Mouse (Mus musculus): ENCODE results near the gene Gm11213. TPM values are rescaled to one million over a fixed set of nuclear protein-coding genes. Genes with fewer than 3 reads are reported as not detected.
A peak's percentile ranks its signal among the peaks of the same experiment; 100 is the strongest.

Gm11213 gene
- polyA plus RNA-seq, 1 experiment from 2014 or later: not detected

DNA sequence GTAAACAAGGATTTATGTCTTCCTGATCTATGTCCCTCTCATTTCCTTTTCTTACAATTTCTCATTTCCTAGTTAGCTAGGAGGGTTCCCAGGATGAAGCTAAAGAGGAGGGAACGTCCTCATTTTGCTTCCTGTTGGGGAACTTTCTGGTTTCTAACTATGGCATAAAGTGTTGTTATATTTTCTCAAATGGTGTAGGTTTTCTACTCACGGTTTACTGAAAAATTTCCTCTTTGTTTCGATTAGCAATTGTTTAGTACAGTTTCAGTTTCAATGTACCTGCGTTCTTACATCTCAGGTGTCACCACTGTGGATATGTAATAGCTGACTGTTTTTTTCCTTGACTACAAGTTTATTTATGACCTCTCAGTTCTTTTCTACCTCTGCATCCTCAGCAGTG lies 14.5 kb downstream of the Gm11213 start:
- H3K27ac ChIP-seq (ENCODE audit: low read depth, low read length): no peak overlapping the region
- H3K4me3 ChIP-seq (ENCODE audit: low read depth, low read length): no peak overlapping the region
- 93% methylated on average over 4 of the region's 4 CpGs for WGBS
- ATAC-seq (ENCODE audit: low FRiP score) (no peak), DNase-seq (ENCODE audit: low spot score, missing footprints) (no peak)
- H3K4me1 ChIP-seq (ENCODE audit: control insufficient read depth, insufficient read depth, low read length): no peaks in the 10 kb centered on the region
- H3K9me3 ChIP-seq (ENCODE audit: control insufficient read depth, low read length): no peaks in the 10 kb centered on the region
- H3K4me2 ChIP-seq: no peak overlapping the region
- no peaks in the 10 kb centered on the region for H3K27me3 ChIP-seq (ENCODE audit: control insufficient read depth, insufficient read depth, low read length)
- H3K9ac ChIP-seq (ENCODE audit: low read length): no peak overlapping the region
- no peaks in the 10 kb centered on the region for H3K36me3 ChIP-seq (ENCODE audit: control insufficient read depth, insufficient read depth, low read length)

- WGBS: 86% methylated on average over 7 of the region's 7 CpGs
- Histone ChIP-seq H3K27me3 (ENCODE audit: control insufficient read depth, insufficient read depth, low read length) (no peaks in the 10 kb centered on the region), H3K9me3 (ENCODE audit: control insufficient read depth, low read length) (no peaks in the 10 kb centered on the region), H3K4me3 (ENCODE audit: low read depth, low read length) (no peak overlapping the region), H3K4me1 (ENCODE audit: control insufficient read depth, insufficient read depth, low read length) (no peaks in the 10 kb centered on the region), H3K4me2 (no peak overlapping the region), H3K9ac (ENCODE audit: low read length) (no peak overlapping the region), H3K36me3 (ENCODE audit: control insufficient read depth, insufficient read depth, low read length) (no peaks in the 10 kb centered on the region), H3K27ac (ENCODE audit: low read depth, low read length) (no peak overlapping the region)
- DNase-seq (ENCODE audit: low spot score, missing footprints): no peak
- ATAC-seq (ENCODE audit: low FRiP score): no peak
Measured at GRCm38 (mm10) chr4:63589987-63590386, 15.1 kb downstream of the Gm11213 start.

- no peak overlapping the region for H3K9ac ChIP-seq (ENCODE audit: low read length)
- H3K27ac ChIP-seq (ENCODE audit: low read depth, low read length): no peak overlapping the region
- H3K9me3 ChIP-seq (ENCODE audit: control insufficient read depth, low read length): no peaks in the 10 kb centered on the region
- H3K27me3 ChIP-seq (ENCODE audit: control insufficient read depth, insufficient read depth, low read length): no peaks in the 10 kb centered on the region
- H3K36me3 ChIP-seq (ENCODE audit: control insufficient read depth, insufficient read depth, low read length): no peaks in the 10 kb centered on the region
- ATAC-seq (ENCODE audit: low FRiP score) (no peak), DNase-seq (ENCODE audit: low spot score, missing footprints) (no peak)
- H3K4me2 ChIP-seq: no peak overlapping the region
- H3K4me3 ChIP-seq (ENCODE audit: low read depth, low read length): no peak overlapping the region
- WGBS: 75% methylated on average over 2 of the region's 2 CpGs
- H3K4me1 ChIP-seq (ENCODE audit: control insufficient read depth, insufficient read depth, low read length): no peaks in the 10 kb centered on the region
Measured at GRCm38 (mm10) chr4:63586240-63586639, 18.8 kb downstream of the Gm11213 start.

- Histone ChIP-seq H3K9ac (ENCODE audit: low read length) (no peak overlapping the region), H3K27me3 (ENCODE audit: control insufficient read depth, insufficient read depth, low read length) (no peaks in the 10 kb centered on the region), H3K36me3 (ENCODE audit: control insufficient read depth, insufficient read depth, low read length) (no peaks in the 10 kb centered on the region), H3K4me2 (no peak overlapping the region), H3K27ac (ENCODE audit: low read depth, low read length) (no peak overlapping the region), H3K9me3 (ENCODE audit: control insufficient read depth, low read length) (no peaks in the 10 kb centered on the region), H3K4me1 (ENCODE audit: control insufficient read depth, insufficient read depth, low read length) (peaks cover 3% of the 10 kb centered on the region), H3K4me3 (ENCODE audit: low read depth, low read length) (no peak overlapping the region)
- ATAC-seq (ENCODE audit: low FRiP score) (no peak), DNase-seq (ENCODE audit: low spot score, missing footprints) (no peak)
- WGBS: 80% methylated on average over 10 of the region's 10 CpGs
Measured at GRCm38 (mm10) chr4:63585216-63585615, 19.8 kb downstream of the Gm11213 start.

DNA sequence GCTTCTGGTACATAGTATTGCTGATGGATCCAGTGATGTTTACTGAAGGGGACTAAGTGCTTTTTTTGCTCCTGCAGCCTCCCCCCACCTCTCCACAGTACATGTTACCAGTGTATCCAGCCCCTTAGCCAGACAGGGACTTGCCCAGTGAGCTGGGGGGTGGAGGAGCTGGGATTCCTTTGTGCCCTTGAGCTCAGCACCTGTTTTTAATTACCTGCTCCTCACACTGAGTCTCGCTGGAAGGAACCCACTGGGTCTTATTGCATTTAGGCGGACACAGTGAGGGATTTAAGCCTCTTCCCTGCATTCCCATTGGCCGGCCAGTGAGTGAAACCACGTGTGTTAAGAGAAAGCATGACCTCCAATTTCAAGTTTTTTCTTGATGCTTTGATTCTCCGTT lies 22.5 kb downstream of the Gm11213 start:
- Histone ChIP-seq H3K4me1 (ENCODE audit: control insufficient read depth, insufficient read depth, low read length) (peaks cover 10% of the 10 kb centered on the region), H3K4me3 (ENCODE audit: low read depth, low read length) (no peak overlapping the region), H3K36me3 (ENCODE audit: control insufficient read depth, insufficient read depth, low read length) (no peaks in the 10 kb centered on the region), H3K27me3 (ENCODE audit: control insufficient read depth, insufficient read depth, low read length) (no peaks in the 10 kb centered on the region), H3K9me3 (ENCODE audit: control insufficient read depth, low read length) (no peaks in the 10 kb centered on the region; the same call in 1 of the 2 replicates), H3K27ac (ENCODE audit: low read depth, low read length) (no peak overlapping the region), H3K9ac (ENCODE audit: low read length) (no peak overlapping the region), H3K4me2 (no peak overlapping the region)
- no peak for DNase-seq (ENCODE audit: low spot score, missing footprints)
- ATAC-seq (ENCODE audit: low FRiP score): no peak
- WGBS: 65% methylated on average over 5 of the region's 5 CpGs

GRCm38 (mm10) chr4:63580078-63580477 lies 25.0 kb downstream of the Gm11213 start:
- DNase-seq (ENCODE audit: low spot score, missing footprints) (peak; percentile 94), ATAC-seq (ENCODE audit: low FRiP score) (peak; percentile 93)
- Histone ChIP-seq H3K9me3 (ENCODE audit: control insufficient read depth, low read length) (no peaks in the 10 kb centered on the region; the same call in 1 of the 2 replicates), H3K27ac (ENCODE audit: low read depth, low read length) (peak overlapping the region; percentile 63), H3K4me2 (no peak overlapping the region), H3K36me3 (ENCODE audit: control insufficient read depth, insufficient read depth, low read length) (no peaks in the 10 kb centered on the region), H3K27me3 (ENCODE audit: control insufficient read depth, insufficient read depth, low read length) (no peaks in the 10 kb centered on the region), H3K9ac (ENCODE audit: low read length) (peak overlapping the region; percentile 42; the same call in 1 of the 2 replicates), H3K4me1 (ENCODE audit: control insufficient read depth, insufficient read depth, low read length) (peaks cover 10% of the 10 kb centered on the region), H3K4me3 (ENCODE audit: low read depth, low read length) (no peak overlapping the region)
- WGBS: 15% methylated on average over 6 of the region's 6 CpGs

DNA sequence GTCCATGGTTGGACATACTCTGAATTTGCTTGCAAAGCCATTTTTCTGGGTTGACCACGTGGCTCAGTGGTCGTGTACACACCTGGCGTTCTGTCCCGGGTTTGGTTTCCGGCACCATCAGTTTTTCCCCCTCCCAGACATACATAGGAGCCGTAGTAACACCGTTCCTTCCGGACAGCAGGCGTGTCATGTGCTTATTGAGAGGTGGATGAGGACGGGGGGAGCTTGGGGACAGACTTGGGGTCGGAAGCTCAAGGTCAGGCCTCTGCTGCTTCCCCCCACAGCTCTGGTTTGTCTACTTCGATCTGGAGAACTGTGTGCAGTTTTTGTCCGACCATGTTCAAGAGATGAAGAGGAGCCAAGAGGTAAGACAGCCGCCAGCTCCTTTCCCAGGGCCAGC lies 25.4 kb downstream of the Gm11213 start:
- H3K4me2 ChIP-seq: no peak overlapping the region
- peaks cover 10% of the 10 kb centered on the region for H3K4me1 ChIP-seq (ENCODE audit: control insufficient read depth, insufficient read depth, low read length)
- no peaks in the 10 kb centered on the region for H3K36me3 ChIP-seq (ENCODE audit: control insufficient read depth, insufficient read depth, low read length)
- DNase-seq (ENCODE audit: low spot score, missing footprints) (no peak), ATAC-seq (ENCODE audit: low FRiP score) (peak; percentile 53)
- peak overlapping the region; percentile 42; the same call in 1 of the 2 replicates for H3K9ac ChIP-seq (ENCODE audit: low read length)
- H3K27me3 ChIP-seq (ENCODE audit: control insufficient read depth, insufficient read depth, low read length): no peaks in the 10 kb centered on the region
- H3K4me3 ChIP-seq (ENCODE audit: low read depth, low read length): no peak overlapping the region
- WGBS: 74% methylated on average over 14 of the region's 14 CpGs
- H3K27ac ChIP-seq (ENCODE audit: low read depth, low read length): peak overlapping the region; percentile 63
- H3K9me3 ChIP-seq (ENCODE audit: control insufficient read depth, low read length): no peaks in the 10 kb centered on the region; the same call in 1 of the 2 replicates

DNA sequence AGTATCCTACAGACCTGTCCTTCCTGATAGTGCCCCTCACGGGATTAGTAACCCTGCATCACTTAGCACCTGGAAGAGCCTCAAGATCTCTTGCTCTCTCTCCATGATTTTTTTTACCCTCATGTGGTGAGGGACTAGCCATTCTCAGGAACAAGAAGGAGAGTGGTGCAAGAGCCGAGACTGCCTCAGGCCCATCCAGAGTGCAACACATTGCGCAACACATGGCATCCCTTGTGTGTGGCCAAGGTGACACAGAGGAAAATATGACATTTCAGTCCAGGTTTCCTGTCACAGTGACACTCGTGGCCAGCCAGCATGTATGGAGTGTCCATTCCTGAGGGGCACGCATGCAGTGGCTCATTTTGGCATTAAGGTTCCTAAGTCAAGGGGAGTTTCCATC lies 32.4 kb downstream of the Gm11213 start:
- Histone ChIP-seq H3K9ac (ENCODE audit: low read length) (no peak overlapping the region), H3K27me3 (ENCODE audit: control insufficient read depth, insufficient read depth, low read length) (no peaks in the 10 kb centered on the region), H3K4me3 (ENCODE audit: low read depth, low read length) (no peak overlapping the region), H3K4me2 (no peak overlapping the region), H3K4me1 (ENCODE audit: control insufficient read depth, insufficient read depth, low read length) (peaks cover 12% of the 10 kb centered on the region), H3K9me3 (ENCODE audit: control insufficient read depth, low read length) (no peaks in the 10 kb centered on the region; the same call in 1 of the 2 replicates), H3K36me3 (ENCODE audit: control insufficient read depth, insufficient read depth, low read length) (no peaks in the 10 kb centered on the region), H3K27ac (ENCODE audit: low read depth, low read length) (no peak overlapping the region)
- WGBS: 90% methylated on average over 5 of the region's 5 CpGs
- ATAC-seq (ENCODE audit: low FRiP score) (no peak), DNase-seq (ENCODE audit: low spot score, missing footprints) (no peak)

DNA sequence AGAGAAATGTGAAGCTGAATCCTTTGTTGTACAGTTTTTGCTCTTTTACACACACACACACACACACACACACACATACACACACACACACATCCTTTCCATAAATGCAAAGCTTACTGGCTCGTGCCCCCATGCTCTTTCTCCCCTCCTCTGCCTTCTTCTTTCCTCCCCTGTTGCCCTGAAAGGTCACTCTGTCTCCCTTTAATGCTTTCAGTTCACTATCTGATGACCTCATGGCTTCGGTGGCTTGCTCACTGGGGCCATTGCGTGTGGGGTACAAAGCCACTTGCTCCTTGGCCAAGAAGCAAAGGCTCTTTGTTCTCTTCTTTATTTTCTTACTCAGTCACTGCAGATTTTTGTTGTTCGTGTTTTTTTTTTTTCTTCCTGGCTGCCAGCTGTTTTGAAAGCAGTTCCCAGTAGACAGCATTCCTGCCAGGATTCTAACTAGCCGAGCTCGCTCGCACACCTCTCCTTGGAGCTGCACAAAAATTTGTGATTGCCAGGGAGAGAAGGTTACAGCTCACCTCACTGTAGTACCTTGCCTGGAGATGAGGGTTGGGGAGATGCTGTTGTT lies 34.8 kb downstream of the Gm11213 start:
- ATAC-seq (ENCODE audit: low FRiP score): peak; percentile 17; the same call in 1 of the 2 replicates
- no peak overlapping the region for H3K9ac ChIP-seq (ENCODE audit: low read length)
- WGBS: 26% methylated on average over 7 of the region's 7 CpGs
- no peaks in the 10 kb centered on the region for H3K27me3 ChIP-seq (ENCODE audit: control insufficient read depth, insufficient read depth, low read length)
- peak; percentile 86 for DNase-seq (ENCODE audit: low spot score, missing footprints)
- no peaks in the 10 kb centered on the region for H3K36me3 ChIP-seq (ENCODE audit: control insufficient read depth, insufficient read depth, low read length)
- no peaks in the 10 kb centered on the region for H3K9me3 ChIP-seq (ENCODE audit: control insufficient read depth, low read length)
- H3K4me2 ChIP-seq: no peak overlapping the region
- no peak overlapping the region for H3K4me3 ChIP-seq (ENCODE audit: low read depth, low read length)
- no peak overlapping the region for H3K27ac ChIP-seq (ENCODE audit: low read depth, low read length)
- peaks cover 12% of the 10 kb centered on the region for H3K4me1 ChIP-seq (ENCODE audit: control insufficient read depth, insufficient read depth, low read length)
